Mouse (Mus musculus) stomach, postnatal 0 days (tissue): Measurements from ENCODE around the gene Adamtsl1.

Experiments
- CTCF ChIP-seq: IDR thresholded peaks from 2 replicates; pipeline ENCODE4 v1.5.1; 2016; ENCODE audit warnings: antibody characterized with exemption, low read depth, mild to moderate bottlenecking, moderate library complexity
- EP300 ChIP-seq: optimal IDR thresholded peaks from 2 replicates; pipeline ENCODE3; 2016; ENCODE audit warnings: antibody characterized with exemption

GRCm38 (mm10) chr4:85514205-85514681 is 271 bp downstream of the Adamtsl1 start:
- TF ChIP-seq CTCF, result peak; percentile 48; the same call in 1 of the 2 replicates
- no peak for TF ChIP-seq EP300
